Mouse (Mus musculus) myocyte (in vitro differentiated cells): Measurements from ENCODE around the gene Rpgrip1l. TPM values are rescaled to one million over a fixed set of nuclear protein-coding genes. Genes with fewer than 3 reads are reported as not detected.

Experiments used
- H3K27me3 ChIP-seq: one replicate; pipeline ENCODE4 v1.6.1; 2011; ENCODE audit not compliant: control insufficient read depth, insufficient read depth, insufficient read length
- H3K36me3 ChIP-seq: one replicate; pipeline ENCODE4 v1.6.1; 2011; ENCODE audit not compliant: control insufficient read depth, insufficient read depth
- H3K4me2 ChIP-seq: one replicate; pipeline ENCODE4 v1.6.1; 2011; ENCODE audit warnings: low read depth, control low read depth
- H3K4me3 ChIP-seq: one replicate; pipeline ENCODE4 v1.5.1; 2011; ENCODE audit warnings: mild to moderate bottlenecking, control low read depth, moderate library complexity
- H3K79me2 ChIP-seq: one replicate; pipeline ENCODE4 v1.6.1; 2011; ENCODE audit not compliant: control insufficient read depth, insufficient read depth
- H3ac ChIP-seq: one replicate; pipeline ENCODE4 v1.6.1; 2011; ENCODE audit not compliant: control insufficient read depth, insufficient read length
- CEBPB ChIP-seq: IDR thresholded peaks from 2 replicates; pipeline ENCODE4 v1.6.1; 2011; ENCODE audit warnings: mild to moderate bottlenecking, moderate library complexity; ENCODE audit not compliant: poor library complexity, insufficient read depth, severe bottlenecking
- E2F4 ChIP-seq: IDR thresholded peaks from one replicate; pipeline ENCODE4 v1.6.1; 2011; ENCODE audit warnings: mild to moderate bottlenecking, control low read depth, moderate library complexity; ENCODE audit not compliant: insufficient read depth
- MAX ChIP-seq: IDR thresholded peaks from one replicate; pipeline ENCODE4 v1.6.1; 2011; ENCODE audit warnings: low read depth, mild to moderate bottlenecking, control low read depth
- MYOD1 ChIP-seq, 3 experiments: IDR thresholded peaks; one replicate each; pipeline ENCODE4 v1.6.1; 2011; ENCODE audit warnings: control low read depth in 2 of 3, low read depth in 2 of 3, mild to moderate bottlenecking in 2 of 3, moderate library complexity in 1 of 3; ENCODE audit not compliant: insufficient read length in 2 of 3, control insufficient read depth in 1 of 3
- MYOG ChIP-seq, 3 experiments: IDR thresholded peaks; one replicate each; pipeline ENCODE4 v1.6.1; 2011; ENCODE audit warnings: control low read depth in 2 of 3, low read depth in 2 of 3, mild to moderate bottlenecking in 2 of 3; ENCODE audit not compliant: insufficient read length in 2 of 3, control insufficient read depth in 1 of 3, insufficient read depth in 1 of 3
- POLR2A ChIP-seq: IDR thresholded peaks from one replicate; pipeline ENCODE4 v1.6.1; 2011; ENCODE audit warnings: low read depth, mild to moderate bottlenecking, control low read depth, moderate library complexity; ENCODE audit not compliant: insufficient read length
- POLR2AphosphoS2 ChIP-seq: IDR thresholded peaks from one replicate; pipeline ENCODE4 v1.6.1; 2011; ENCODE audit warnings: low read depth, control low read depth; ENCODE audit not compliant: insufficient read length
- REST ChIP-seq: IDR thresholded peaks from one replicate; pipeline ENCODE4 v1.6.1; 2011; ENCODE audit warnings: mild to moderate bottlenecking, control low read depth, moderate library complexity; ENCODE audit not compliant: insufficient read depth, insufficient read length
- SRF ChIP-seq: IDR thresholded peaks from one replicate; pipeline ENCODE4 v1.6.1; 2011; ENCODE audit warnings: low read depth; ENCODE audit not compliant: control insufficient read depth, insufficient read length
- TCF12 ChIP-seq: IDR thresholded peaks from one replicate; pipeline ENCODE4 v1.6.1; 2011; ENCODE audit warnings: mild to moderate bottlenecking, control low read depth; ENCODE audit not compliant: poor library complexity, insufficient read depth, severe bottlenecking
- TCF3 ChIP-seq: IDR thresholded peaks from one replicate; pipeline ENCODE4 v1.6.1; 2011; ENCODE audit warnings: low read depth, control low read depth; ENCODE audit not compliant: insufficient read length
- USF1 ChIP-seq: IDR thresholded peaks from one replicate; pipeline ENCODE4 v1.6.1; 2011; ENCODE audit warnings: low read depth, mild to moderate bottlenecking, control low read depth, moderate library complexity
- polyA plus RNA-seq: library from polyadenylated mRNA; unstranded; fragments of >200 nt; fragmentation: generic; extraction: Trizol; gene quantifications from one replicate; pipeline ENCODE4 v1.2.1, GENCODE M21; 2012; ENCODE audit warnings: missing spikeins

The Rpgrip1l gene
- polyA plus RNA-seq, 1 experiment: 2.1 TPM

DNA sequence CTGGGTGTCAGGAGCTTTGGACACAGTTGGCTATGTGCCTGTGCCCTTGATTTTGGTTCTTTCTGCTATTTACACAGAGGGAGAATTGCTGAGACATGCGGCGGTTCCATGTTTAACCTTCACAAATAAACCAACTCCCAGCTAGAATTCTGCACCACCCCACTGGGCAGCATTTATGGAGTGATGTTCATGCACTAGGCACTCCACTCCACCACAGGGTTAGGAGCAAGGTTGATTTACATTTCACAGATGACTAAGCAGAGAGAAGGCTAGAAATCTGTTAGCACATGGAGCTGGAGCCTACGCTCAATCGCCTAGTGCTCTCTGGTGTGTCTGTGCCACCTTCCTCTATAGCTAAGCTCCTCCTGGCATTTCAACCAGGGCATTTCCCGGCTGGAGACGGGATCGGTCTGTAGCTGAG lies 85.6 kb downstream of the Rpgrip1l start:
- H3K4me3 ChIP-seq: no peak overlapping the region
- H3K79me2 ChIP-seq: no peaks in the 10 kb centered on the region
- no peaks in the 10 kb centered on the region for H3K27me3 ChIP-seq
- no peak overlapping the region for H3ac ChIP-seq
- H3K36me3 ChIP-seq: peaks cover 6% of the 10 kb centered on the region
- no peak overlapping the region for H3K4me2 ChIP-seq
- no peak for TF ChIP-seq POLR2A
- no peak for TF ChIP-seq SRF
- TF ChIP-seq USF1: no peak
- TF ChIP-seq MYOG (IDR thresholded peaks at IDR 0.05; ENCODE audit: control insufficient read depth in 1 of 3, insufficient read depth in 1 of 3, insufficient read length in 2 of 3, low read depth in 2 of 3): no peak
- no peak for TF ChIP-seq TCF3
- no peak for TF ChIP-seq CEBPB
- TF ChIP-seq REST: no peak
- no peak for TF ChIP-seq MYOD1 (IDR thresholded peaks at IDR 0.05; ENCODE audit: control insufficient read depth in 1 of 3, insufficient read length in 2 of 3, low read depth in 2 of 3)
- no peak for TF ChIP-seq MAX
- TF ChIP-seq POLR2AphosphoS2: no peak
- no peak for TF ChIP-seq TCF12
- no peak for TF ChIP-seq E2F4

DNA sequence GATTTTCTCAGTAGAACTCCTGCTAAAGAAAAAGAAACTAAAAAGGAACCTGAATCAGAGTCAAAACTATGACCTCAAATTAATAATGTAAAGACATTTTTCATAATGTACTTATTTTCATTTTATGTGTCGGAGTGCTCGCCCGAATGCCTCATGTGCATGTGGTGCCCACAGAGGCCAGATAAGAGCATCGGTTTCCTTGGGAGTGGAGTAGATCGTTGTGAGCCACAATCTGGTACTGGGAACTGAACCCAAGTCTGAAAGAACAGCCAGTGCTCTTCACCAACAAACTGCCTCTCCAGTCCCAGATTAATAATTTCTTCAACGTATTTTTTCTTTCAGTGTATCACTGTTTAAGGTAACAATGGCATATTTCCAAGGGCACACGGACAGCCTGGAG lies 88.8 kb downstream of the Rpgrip1l start:
- H3K27me3 ChIP-seq: no peaks in the 10 kb centered on the region
- no peaks in the 10 kb centered on the region for H3K79me2 ChIP-seq
- no peak for TF ChIP-seq TCF12
- TF ChIP-seq MAX: no peak
- TF ChIP-seq MYOD1 (IDR thresholded peaks at IDR 0.05; ENCODE audit: control insufficient read depth in 1 of 3, insufficient read length in 2 of 3, low read depth in 2 of 3): no peak
- no peak for TF ChIP-seq REST
- no peak for TF ChIP-seq POLR2A
- TF ChIP-seq E2F4: no peak
- TF ChIP-seq POLR2AphosphoS2: no peak
- TF ChIP-seq MYOG (IDR thresholded peaks at IDR 0.05; ENCODE audit: control insufficient read depth in 1 of 3, insufficient read depth in 1 of 3, insufficient read length in 2 of 3, low read depth in 2 of 3): no peak
- no peak for TF ChIP-seq TCF3
- no peak for TF ChIP-seq USF1
- TF ChIP-seq SRF: no peak
- no peak for TF ChIP-seq CEBPB
- no peak overlapping the region for H3ac ChIP-seq
- H3K4me2 ChIP-seq: no peak overlapping the region
- no peaks in the 10 kb centered on the region for H3K36me3 ChIP-seq
- H3K4me3 ChIP-seq: no peak overlapping the region

DNA sequence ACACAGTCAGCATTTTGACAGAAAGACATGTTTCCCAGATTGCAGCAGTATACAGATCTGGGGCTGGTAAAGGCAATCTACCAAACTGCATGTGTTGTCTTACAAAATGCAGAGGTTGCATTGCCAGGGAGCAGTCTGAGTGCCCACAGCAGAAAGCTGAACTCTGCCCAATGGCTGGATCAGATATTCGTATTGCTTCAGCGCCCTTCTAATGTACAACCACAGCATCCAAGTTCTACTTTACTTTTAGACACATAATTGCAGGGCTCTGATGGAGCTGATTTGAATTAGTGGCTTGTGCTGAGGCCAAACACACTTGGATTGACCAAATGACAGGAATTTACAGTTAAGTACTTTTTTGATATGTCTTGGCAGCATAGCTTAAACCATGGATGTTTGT lies 91.2 kb downstream of the Rpgrip1l start:
- H3K79me2 ChIP-seq: no peaks in the 10 kb centered on the region
- H3ac ChIP-seq: no peak overlapping the region
- no peak overlapping the region for H3K4me3 ChIP-seq
- no peak overlapping the region for H3K4me2 ChIP-seq
- H3K27me3 ChIP-seq: no peaks in the 10 kb centered on the region
- TF ChIP-seq SRF (no peak), MYOD1 (IDR thresholded peaks at IDR 0.05; ENCODE audit: control insufficient read depth in 1 of 3, insufficient read length in 2 of 3, low read depth in 2 of 3) (no peak)
- H3K36me3 ChIP-seq: no peaks in the 10 kb centered on the region

DNA sequence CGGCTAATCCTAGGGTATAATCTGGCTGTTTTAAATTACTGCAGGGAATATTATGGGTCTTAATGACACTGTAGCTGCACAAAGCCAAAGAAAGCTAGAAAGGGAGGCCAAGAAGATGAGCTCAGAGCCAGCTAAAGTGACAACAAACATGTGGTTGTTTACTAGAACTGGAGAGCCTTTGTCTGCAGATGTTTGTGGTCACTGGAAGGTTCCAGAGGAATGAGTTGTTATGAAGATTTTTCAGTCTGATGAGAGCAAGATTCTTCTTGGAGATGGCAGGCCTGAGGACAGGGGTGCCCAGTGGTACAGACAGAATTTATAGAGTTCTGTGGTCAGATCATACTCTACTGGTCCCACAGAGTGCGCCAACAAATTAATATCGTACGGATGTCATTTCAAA lies 94.8 kb downstream of the Rpgrip1l start:
- Histone ChIP-seq H3K36me3 (no peaks in the 10 kb centered on the region), H3ac (no peak overlapping the region), H3K4me2 (peak overlapping the region; percentile 53), H3K79me2 (no peaks in the 10 kb centered on the region), H3K4me3 (no peak overlapping the region), H3K27me3 (no peaks in the 10 kb centered on the region)
- TF ChIP-seq POLR2A (no peak), CEBPB (no peak), E2F4 (no peak), TCF12 (no peak), TCF3 (no peak), MYOD1 (IDR thresholded peaks at IDR 0.05; ENCODE audit: control insufficient read depth in 1 of 3, insufficient read length in 2 of 3, low read depth in 2 of 3) (no peak), USF1 (no peak), REST (no peak), POLR2AphosphoS2 (no peak), SRF (no peak)

DNA sequence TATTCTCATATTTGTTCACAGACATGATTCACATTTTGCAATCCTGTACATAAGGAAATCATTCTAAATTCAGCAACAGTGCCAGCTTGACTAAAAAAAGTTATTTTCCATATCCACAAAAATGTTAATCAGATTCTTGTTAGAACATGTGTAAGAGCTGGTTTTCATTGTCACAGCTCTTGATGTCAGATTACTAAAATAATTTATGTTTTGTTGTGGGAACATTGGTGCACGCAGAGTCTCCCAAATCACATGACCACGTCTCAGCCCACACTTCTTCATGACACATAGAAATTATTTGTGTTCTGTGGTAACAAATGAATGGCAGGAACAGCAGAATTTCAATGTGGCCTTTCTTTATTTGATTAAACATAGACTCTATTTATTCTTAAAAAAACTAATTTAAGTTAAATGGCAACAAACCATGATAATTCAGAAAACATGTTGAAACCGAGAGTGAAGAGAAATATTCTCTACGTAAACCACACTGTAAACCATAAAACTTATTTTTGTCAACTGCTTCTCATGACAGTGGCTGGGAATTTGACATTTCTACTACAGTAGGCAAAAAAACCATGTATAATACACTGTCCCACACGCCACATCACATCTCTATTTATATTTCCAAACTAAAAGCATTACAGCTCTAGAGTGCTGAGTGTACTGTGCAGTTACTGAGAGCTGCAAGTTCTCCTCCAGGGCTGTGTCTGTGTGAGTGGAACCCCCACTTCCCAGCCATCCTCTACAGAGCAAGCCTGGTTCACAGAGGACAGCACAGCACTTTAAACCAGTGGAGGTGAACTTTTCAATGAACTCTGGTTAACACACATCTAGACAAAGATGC lies 95.8 kb downstream of the Rpgrip1l start:
- Histone ChIP-seq H3K27me3 (no peaks in the 10 kb centered on the region), H3K4me2 (peak overlapping the region; percentile 53), H3K4me3 (no peak overlapping the region), H3ac (no peak overlapping the region), H3K36me3 (no peaks in the 10 kb centered on the region), H3K79me2 (no peaks in the 10 kb centered on the region)
- TF ChIP-seq CEBPB (0 out of 2 replicates have a peak, but pooled peaks have one; percentile 2), MYOG (IDR thresholded peaks at IDR 0.05; ENCODE audit: control insufficient read depth in 1 of 3, insufficient read depth in 1 of 3, insufficient read length in 2 of 3, low read depth in 2 of 3) (no peak), USF1 (peak; percentile 79), REST (no peak), E2F4 (no peak), TCF12 (no peak), TCF3 (no peak), POLR2AphosphoS2 (no peak)
